Mouse (Mus musculus): ENCODE data around the gene Atraid. TPM values are rescaled to one million over a fixed set of nuclear protein-coding genes. Genes with fewer than 3 reads are reported as not detected.
A peak's percentile ranks its signal among the peaks of the same experiment; 100 is the strongest.

Atraid gene
- total and polyA plus RNA-seq, 3 experiments = 58.0 to 88.7 (median 60.1) TPM

GRCm38 (mm10) chr5:31054261-31055215 lies 6.4 kb downstream of the Atraid start, which contains the start of gene Cad (continued):
- TF ChIP-seq PAX5 (IDR thresholded peaks at IDR 0.05; ENCODE audit: low read length) (no peak), KAT2A (IDR thresholded peaks at IDR 0.05; ENCODE audit: insufficient replicate concordance, low read length) (0 out of 2 replicates have a peak, but pooled peaks have one; percentile 47), ETS1 (conservative IDR thresholded peaks at IDR 0.05; ENCODE audit: low read depth, low read length) (no peak), ZMIZ1 (IDR thresholded peaks at IDR 0.05; ENCODE audit: low read depth, low read length) (peak; percentile 86), MEF2A (IDR thresholded peaks at IDR 0.05; ENCODE audit: borderline replicate concordance, low read depth, low read length) (peak; percentile 5; the same call in 1 of the 2 replicates), UBTF (IDR thresholded peaks at IDR 0.05; ENCODE audit: low read depth, low read length) (peak; percentile 88; the same call in 1 of the 2 replicates), CHD1 (IDR thresholded peaks at IDR 0.05; ENCODE audit: low read depth, low read length) (no peak), MYC (IDR thresholded peaks at IDR 0.05; ENCODE audit: low read depth, low read length) (peak; percentile 82; the same call in 1 of the 2 replicates)

GRCm38 (mm10) chr5:31055216-31056140 lies 7.4 kb downstream of the Atraid start:
- H3K4me1 ChIP-seq (ENCODE audit: control insufficient read depth in 1 of 2, insufficient read depth in 2 of 2) = peaks cover 3 to 30% of the 10 kb centered on the region in 2 experiments; a peak in 2 of 4 replicates
- DNase-seq (ENCODE audit: extremely low read depth) = peak; percentile 24
- TF ChIP-seq POLR2AphosphoS2 (IDR thresholded peaks at IDR 0.05; ENCODE audit: low read depth, low read length) = no peak
- peak; percentile 60; the same call in 1 of the 2 replicates for TF ChIP-seq MAFK (IDR thresholded peaks at IDR 0.05; ENCODE audit: insufficient replicate concordance, low read length)
- TF ChIP-seq RAD21 (IDR thresholded peaks at IDR 0.05; ENCODE audit: low read depth, low read length) = no peak
- TF ChIP-seq SIN3A (IDR thresholded peaks at IDR 0.05; ENCODE audit: low read length) = peak; percentile 68
- no peak for TF ChIP-seq PAX5 (IDR thresholded peaks at IDR 0.05; ENCODE audit: low read length)
- peak; percentile 1; the same call in 1 of the 2 replicates for TF ChIP-seq ELF1 (IDR thresholded peaks at IDR 0.05; ENCODE audit: low read depth, low read length)
- TF ChIP-seq CHD1 (IDR thresholded peaks at IDR 0.05; ENCODE audit: low read depth, low read length) = peak; percentile 60
- no peak for TF ChIP-seq KAT2A (IDR thresholded peaks at IDR 0.05; ENCODE audit: insufficient replicate concordance, low read length)
- TF ChIP-seq MAZ (IDR thresholded peaks at IDR 0.05; ENCODE audit: low read depth, low read length) = no peak
- TF ChIP-seq BHLHE40 (IDR thresholded peaks at IDR 0.05; ENCODE audit: low read depth, low read length) = no peak
- no peak for TF ChIP-seq CHD2 (IDR thresholded peaks at IDR 0.05; ENCODE audit: low read length)
- peaks cover 35 to 54% of the 10 kb centered on the region in 2 experiments for H3K36me3 ChIP-seq (replicated peaks in 1 of 2; ENCODE audit: control insufficient read depth in 1 of 2, insufficient read depth in 1 of 2, low read length in 1 of 2)
- H3K9me3 ChIP-seq (replicated peaks; ENCODE audit: low read length) = no peaks in the 10 kb centered on the region
- 0 out of 2 replicates have a peak overlapping the region, but pooled peaks have one; percentile 26 for H3K27ac ChIP-seq (ENCODE audit: insufficient read depth, low read depth)
- peaks cover 24% of the 10 kb centered on the region for H3K79me2 ChIP-seq (replicated peaks; ENCODE audit: control insufficient read depth, extremely low read depth, insufficient read depth, poor library complexity, severe bottlenecking)
- H3K4me2 ChIP-seq (ENCODE audit: insufficient read depth, low read depth, poor library complexity, severe bottlenecking) = peak overlapping the region; percentile 83
- H3K4me3 ChIP-seq (replicated peaks in 1 of 3; ENCODE audit: low read depth in 2 of 3, low read length in 2 of 3, poor library complexity in 1 of 3) = peak overlapping the region; percentile 82 to 86 (median 82)
- H3K27me3 ChIP-seq (replicated peaks) = no peaks in the 10 kb centered on the region
- in situ Hi-C loops (cut with MboI; ENCODE audit: low pct_ligation_motif_present, low pct_unique_long_range_greater_than_20kb, low sequenced_read_pairs) = no loop called here
- peak overlapping the region; percentile 52 for H3K9ac ChIP-seq (ENCODE audit: insufficient read depth, low read depth)
- dilution Hi-C loops (cut with MboI; ENCODE audit: extremely low pct_ligation_motif_present, extremely low pct_unique_long_range_greater_than_20kb, low sequenced_read_pairs) = no loop called here
